Mouse (Mus musculus) effector memory CD4-positive, alpha-beta T cell, adult 5 months (primary cell): Measurements from ENCODE around the gene Syna. TPM values are rescaled to one million over a fixed set of nuclear protein-coding genes. Genes with fewer than 3 reads are reported as not detected.

ENCODE experiments used
- polyA plus RNA-seq: library from polyadenylated mRNA; unstranded; fragments of 100-300 nt; shearing (Covaris generic); gene quantifications from one replicate; pipeline ENCODE4 v1.2.1, GENCODE M21; 2017

Syna gene
- polyA plus RNA-seq, result not detected

GRCm38 (mm10) chr5:134560071-134560449 is at the start of gene Syna:
Gene Syna (minus strand): TSS chr5:134560171.

GRCm38 (mm10) chr5:134581146-134581545 is 21.2 kb upstream of the Syna start, which contains the start of gene Rfc2:
Gene Rfc2 (plus strand): TSS chr5:134581366.

GRCm38 (mm10) chr5:134552110-134552972 is 7.6 kb downstream of the Syna start, which contains the start of gene Clip2:
Gene Clip2 (minus strand): TSS chr5:134552434.

Other genes starting within 250 kb of the Syna start
- 228 TPM for gene Gtf2i, start 245.4 kb downstream of the Syna start, polyA plus RNA-seq
- gene Gtf2ird1, start 103.5 kb downstream of the Syna start, polyA plus RNA-seq, result 3.1 TPM
- 1.6 TPM for gene Clip2, start 7.7 kb downstream of the Syna start, polyA plus RNA-seq
- 103 TPM for gene Rfc2, start 21.2 kb upstream of the Syna start, polyA plus RNA-seq
- gene Lat2, start 54.9 kb upstream of the Syna start, polyA plus RNA-seq, result not detected
- 237 TPM for gene Eif4h, start 79.3 kb upstream of the Syna start, polyA plus RNA-seq
- 14.3 TPM for gene Limk1, start 128.4 kb upstream of the Syna start, polyA plus RNA-seq
- not detected for gene Eln, start 187.2 kb upstream of the Syna start, polyA plus RNA-seq